Mouse (Mus musculus) small intestine, adult 2 months (tissue): ENCODE measurements around the gene Hist1h2bb.
"Not testable (repeated sequence)": the region's sequence is repeated elsewhere in the genome, so short reads cannot be mapped to it uniquely, and the experiment has no call there.

Experiments used
- CTCF ChIP-seq: fragments of 200-500 bp; IDR thresholded peaks from 2 replicates; pipeline ENCODE4 v1.5.1; 2012; ENCODE audit warnings: low read depth, mild to moderate bottlenecking, control low read depth, inconsistent platforms, low read length, moderate library complexity, mixed read lengths; ENCODE audit not compliant: insufficient replicate concordance, insufficient read length; ENCODE audit errors: extremely low read depth
- POLR2A ChIP-seq: fragments of 200-500 bp; IDR thresholded peaks from 2 replicates; pipeline ENCODE4 v1.6.1; 2012; ENCODE audit warnings: low read depth, mild to moderate bottlenecking, control low read depth, inconsistent platforms, low read length, moderate library complexity

DNA sequence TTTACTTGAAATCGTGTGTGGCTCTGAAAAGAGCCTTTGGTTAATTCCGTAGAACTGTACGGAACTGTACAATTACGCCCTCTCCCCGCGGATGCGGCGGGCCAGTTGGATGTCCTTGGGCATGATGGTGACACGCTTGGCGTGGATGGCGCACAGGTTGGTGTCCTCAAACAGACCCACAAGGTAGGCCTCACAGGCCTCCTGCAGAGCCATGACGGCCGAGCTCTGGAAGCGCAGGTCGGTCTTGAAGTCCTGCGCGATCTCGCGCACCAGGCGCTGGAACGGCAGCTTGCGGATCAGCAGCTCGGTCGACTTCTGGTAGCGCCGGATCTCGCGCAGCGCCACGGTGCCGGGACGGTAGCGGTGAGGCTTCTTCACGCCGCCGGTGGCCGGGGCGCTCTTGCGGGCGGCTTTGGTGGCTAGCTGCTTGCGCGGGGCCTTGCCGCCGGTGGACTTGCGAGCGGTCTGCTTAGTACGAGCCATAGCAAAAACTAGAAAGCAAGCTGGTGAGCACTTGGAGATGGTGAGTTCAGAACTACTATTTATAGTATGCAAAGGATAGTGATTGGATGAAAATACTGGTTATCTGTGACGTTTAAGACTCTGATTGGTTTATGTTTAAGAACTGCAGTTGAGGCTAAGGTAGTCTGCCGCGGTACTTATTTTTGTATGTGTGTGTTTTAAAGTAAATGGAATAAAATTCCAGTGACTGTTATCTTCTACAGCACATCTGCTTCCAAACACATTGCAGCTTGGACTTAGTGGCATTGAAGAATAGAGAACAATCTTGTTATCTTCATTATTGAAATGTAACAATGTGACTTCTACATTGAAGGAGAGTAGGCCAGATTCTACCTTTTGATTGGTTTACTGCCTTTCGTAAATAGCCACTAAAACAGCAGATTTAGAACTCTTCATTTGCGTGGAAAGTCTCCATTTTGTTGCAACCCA is 15.6 kb downstream of the Hist1h2bb start, which contains the start of gene Hist1h3a:
- not testable (repeated sequence) for TF ChIP-seq CTCF
- TF ChIP-seq POLR2A: peak; percentile 55; the same call in 1 of the 2 replicates
